Mouse (Mus musculus): ENCODE results near the gene Hdac1. TPM values are rescaled to one million over a fixed set of nuclear protein-coding genes. Genes with fewer than 3 reads are reported as not detected.
"Not testable (repeated sequence)": the region's sequence is repeated elsewhere in the genome, so short reads cannot be mapped to it uniquely, and the experiment has no call there.

Gene Hdac1
- polyA plus RNA-seq, 1 experiment from 2014 or later: 140 TPM

GRCm38 (mm10) chr4:129540012-129540411 is 2.5 kb downstream of the Hdac1 start:
- Histone ChIP-seq H3K27me3 (replicated peaks) (no peaks in the 10 kb centered on the region), H3K27ac (ENCODE audit: poor library complexity, severe bottlenecking) (no peak overlapping the region), H3K36me3 (peaks cover 42% of the 10 kb centered on the region), H3K9me3 (replicated peaks) (no peaks in the 10 kb centered on the region), H3K9ac (no peak overlapping the region), H3K4me3 (no peak overlapping the region), H3K4me2 (no peak overlapping the region), H3K4me1 (replicated peaks) (peaks cover 20% of the 10 kb centered on the region)
- no peak for ATAC-seq (ENCODE audit: insufficient number of reproducible peaks, low FRiP score)
- 85% methylated on average over 6 of the region's 6 CpGs for WGBS

GRCm38 (mm10) chr4:129528901-129529300 is 13.6 kb downstream of the Hdac1 start:
- H3K36me3 ChIP-seq: peaks cover 88% of the 10 kb centered on the region
- 89% methylated on average over 6 of the region's 6 CpGs for WGBS

GRCm38 (mm10) chr4:129525889-129526288 is 16.6 kb downstream of the Hdac1 start:
- H3K27ac ChIP-seq (ENCODE audit: poor library complexity, severe bottlenecking): peak overlapping the region; percentile 44; the same call in 1 of the 2 replicates
- H3K9me3 ChIP-seq (replicated peaks): no peaks in the 10 kb centered on the region
- ATAC-seq (ENCODE audit: insufficient number of reproducible peaks, low FRiP score): no peak
- H3K4me1 ChIP-seq (replicated peaks): peaks cover 7% of the 10 kb centered on the region
- H3K4me3 ChIP-seq: no peak overlapping the region
- no peak overlapping the region for H3K9ac ChIP-seq
- H3K27me3 ChIP-seq (replicated peaks): no peaks in the 10 kb centered on the region
- no peak overlapping the region for H3K4me2 ChIP-seq
- H3K36me3 ChIP-seq: peaks cover 91% of the 10 kb centered on the region
- WGBS: 96% methylated on average over 3 of the region's 3 CpGs

More at GRCm38 (mm10) chr4:129528901-129529300, 13.6 kb downstream of the Hdac1 start:
- not testable (repeated sequence) for H3K9ac ChIP-seq; H3K27me3 ChIP-seq (replicated peaks); H3K4me3 ChIP-seq; ATAC-seq (ENCODE audit: insufficient number of reproducible peaks, low FRiP score); H3K27ac ChIP-seq (ENCODE audit: poor library complexity, severe bottlenecking); H3K9me3 ChIP-seq (replicated peaks); H3K4me1 ChIP-seq (replicated peaks); H3K4me2 ChIP-seq

- Histone ChIP-seq H3K4me2 (no peak overlapping the region), H3K9ac (no peak overlapping the region), H3K36me3 (peaks cover 90% of the 10 kb centered on the region), H3K9me3 (replicated peaks) (no peaks in the 10 kb centered on the region), H3K27me3 (replicated peaks) (no peaks in the 10 kb centered on the region), H3K4me3 (no peak overlapping the region), H3K27ac (ENCODE audit: poor library complexity, severe bottlenecking) (peak overlapping the region; percentile 44), H3K4me1 (replicated peaks) (peaks cover 7% of the 10 kb centered on the region)
- 82% methylated on average over 5 of the region's 5 CpGs for WGBS
- no peak for ATAC-seq (ENCODE audit: insufficient number of reproducible peaks, low FRiP score)
These were observed 17.2 kb downstream of the Hdac1 start for GRCm38 (mm10) chr4:129525338-129525737.

- WGBS: 78% methylated on average over 8 of the region's 8 CpGs
- Histone ChIP-seq H3K9ac (no peak overlapping the region), H3K27ac (ENCODE audit: poor library complexity, severe bottlenecking) (no peak overlapping the region), H3K9me3 (replicated peaks) (no peaks in the 10 kb centered on the region), H3K4me3 (no peak overlapping the region), H3K36me3 (peaks cover 78% of the 10 kb centered on the region), H3K4me1 (replicated peaks) (peaks cover 14% of the 10 kb centered on the region), H3K27me3 (replicated peaks) (no peaks in the 10 kb centered on the region), H3K4me2 (no peak overlapping the region)
- ATAC-seq (ENCODE audit: insufficient number of reproducible peaks, low FRiP score): no peak
These were observed 24.0 kb downstream of the Hdac1 start for GRCm38 (mm10) chr4:129518519-129518918.

GRCm38 (mm10) chr4:129516925-129517324 is 25.6 kb downstream of the Hdac1 start:
- H3K4me1 ChIP-seq (replicated peaks): peaks cover 25% of the 10 kb centered on the region
- no peak overlapping the region for H3K4me2 ChIP-seq
- H3K27ac ChIP-seq (ENCODE audit: poor library complexity, severe bottlenecking): no peak overlapping the region
- no peak overlapping the region for H3K9ac ChIP-seq
- H3K27me3 ChIP-seq (replicated peaks): no peaks in the 10 kb centered on the region
- WGBS: 49% methylated on average over 2 of the region's 2 CpGs
- peaks cover 62% of the 10 kb centered on the region for H3K36me3 ChIP-seq
- H3K4me3 ChIP-seq: no peak overlapping the region
- no peaks in the 10 kb centered on the region for H3K9me3 ChIP-seq (replicated peaks)
- no peak for ATAC-seq (ENCODE audit: insufficient number of reproducible peaks, low FRiP score)

GRCm38 (mm10) chr4:129514300-129514898 is 28.1 kb downstream of the Hdac1 start:
- peak overlapping the region; percentile 92 for H3K27ac ChIP-seq (ENCODE audit: poor library complexity, severe bottlenecking)
- no peaks in the 10 kb centered on the region for H3K27me3 ChIP-seq (replicated peaks)
- H3K36me3 ChIP-seq: peaks cover 38% of the 10 kb centered on the region
- 0% methylated on average over 35 of the region's 35 CpGs for WGBS
- H3K9me3 ChIP-seq (replicated peaks): no peaks in the 10 kb centered on the region
- peak; percentile 57 for ATAC-seq (ENCODE audit: insufficient number of reproducible peaks, low FRiP score)
- H3K4me3 ChIP-seq: peak overlapping the region; percentile 81
- H3K9ac ChIP-seq: peak overlapping the region; percentile 99
- peaks cover 34% of the 10 kb centered on the region for H3K4me1 ChIP-seq (replicated peaks)
- H3K4me2 ChIP-seq: peak overlapping the region; percentile 83

GRCm38 (mm10) chr4:129513891-129514290 is 28.6 kb downstream of the Hdac1 start:
- peak overlapping the region; percentile 81 for H3K4me3 ChIP-seq
- peaks cover 37% of the 10 kb centered on the region for H3K36me3 ChIP-seq
- peak overlapping the region; percentile 83 for H3K4me2 ChIP-seq
- H3K4me1 ChIP-seq (replicated peaks): peaks cover 39% of the 10 kb centered on the region
- no peaks in the 10 kb centered on the region for H3K9me3 ChIP-seq (replicated peaks)
- no peaks in the 10 kb centered on the region for H3K27me3 ChIP-seq (replicated peaks)
- peak overlapping the region; percentile 92 for H3K27ac ChIP-seq (ENCODE audit: poor library complexity, severe bottlenecking)
- ATAC-seq (ENCODE audit: insufficient number of reproducible peaks, low FRiP score): peak; percentile 22
- peak overlapping the region; percentile 99 for H3K9ac ChIP-seq
- WGBS: under 1% methylated on average over 32 of the region's 57 CpGs

- peak within 1 kb of the TSS; percentile 92 for H3K27ac ChIP-seq (ENCODE audit: poor library complexity, severe bottlenecking)
- peaks cover 45% of the 10 kb centered on the region for H3K4me1 ChIP-seq (replicated peaks)
- H3K9ac ChIP-seq: peak within 1 kb of the TSS; percentile 99
- H3K36me3 ChIP-seq: peaks cover 30% of the 10 kb centered on the region
- no peaks in the 10 kb centered on the region for H3K27me3 ChIP-seq (replicated peaks)
- H3K4me2 ChIP-seq: peak within 1 kb of the TSS; percentile 83
- H3K4me3 ChIP-seq: peak within 1 kb of the TSS; percentile 81
- no peaks in the 10 kb centered on the region for H3K9me3 ChIP-seq (replicated peaks)
- ATAC-seq (ENCODE audit: insufficient number of reproducible peaks, low FRiP score): peak; percentile 89
- WGBS: 5% methylated on average over 47 of the region's 47 CpGs
These were observed 29.3 kb downstream of the Hdac1 start, which contains the start of gene Marcksl1 for GRCm38 (mm10) chr4:129513086-129513767. Gene Marcksl1 (plus strand): TSS chr4:129513581.

GRCm38 (mm10) chr4:129511413-129512096 is 31.0 kb downstream of the Hdac1 start:
- Histone ChIP-seq H3K4me1 (replicated peaks) (peaks cover 49% of the 10 kb centered on the region), H3K9me3 (replicated peaks) (no peaks in the 10 kb centered on the region), H3K27me3 (replicated peaks) (no peaks in the 10 kb centered on the region), H3K4me3 (no peak overlapping the region), H3K4me2 (no peak overlapping the region), H3K9ac (no peak overlapping the region; the same call in 1 of the 2 replicates), H3K36me3 (peaks cover 13% of the 10 kb centered on the region), H3K27ac (ENCODE audit: poor library complexity, severe bottlenecking) (peak overlapping the region; percentile 4; the same call in 1 of the 2 replicates)
- ATAC-seq (ENCODE audit: insufficient number of reproducible peaks, low FRiP score): no peak
- WGBS: 52% methylated on average over 6 of the region's 6 CpGs

GRCm38 (mm10) chr4:129510723-129511412 is 31.6 kb downstream of the Hdac1 start:
- Histone ChIP-seq H3K9me3 (replicated peaks) (no peaks in the 10 kb centered on the region), H3K27ac (ENCODE audit: poor library complexity, severe bottlenecking) (no peak overlapping the region), H3K4me2 (no peak overlapping the region), H3K4me1 (replicated peaks) (peaks cover 47% of the 10 kb centered on the region), H3K27me3 (replicated peaks) (no peaks in the 10 kb centered on the region), H3K4me3 (no peak overlapping the region), H3K9ac (no peak overlapping the region), H3K36me3 (peaks cover 10% of the 10 kb centered on the region)
- ATAC-seq (ENCODE audit: insufficient number of reproducible peaks, low FRiP score): no peak
- 64% methylated on average over 6 of the region's 6 CpGs for WGBS
